Mouse (Mus musculus) liver, postnatal 0 days (tissue): ENCODE data around the gene Med24. TPM values are rescaled to one million over a fixed set of nuclear protein-coding genes. Genes with fewer than 3 reads are reported as not detected.

Source experiments
- ATAC-seq: fragments of 200-750 bp; cut with Nextera tagmentation; 2 replicates; pipeline ENCODE4 v1.8.0; 2017; ENCODE audit warnings: mild to moderate bottlenecking, moderate library complexity
- DNase-seq: peaks from one replicate; pipeline ENCODE4 v3.0.0-alpha.2; 2016
- H3K27ac ChIP-seq: fragments of 300-500 bp; sonication (generic); 2 replicates; pipeline ENCODE4 v1.5.1; 2014; ENCODE audit warnings: antibody characterized with exemption, moderate library complexity, mild to moderate bottlenecking, low read depth
- H3K27me3 ChIP-seq: fragments of 300-500 bp; sonication (generic); 2 replicates; pipeline ENCODE4 v1.6.1; 2014; ENCODE audit warnings: low read length, control low read depth, mixed read lengths; ENCODE audit not compliant: insufficient read depth
- H3K36me3 ChIP-seq: fragments of 300-500 bp; sonication (generic); replicated peaks from 2 replicates; pipeline ENCODE4 v1.6.1; 2014; ENCODE audit warnings: mild to moderate bottlenecking, control low read depth, low read length, moderate library complexity, mixed read lengths; ENCODE audit not compliant: insufficient read depth
- H3K4me1 ChIP-seq: fragments of 300-500 bp; sonication (generic); 2 replicates; pipeline ENCODE4 v1.6.1; 2014; ENCODE audit warnings: antibody characterized with exemption, mild to moderate bottlenecking, control low read depth; ENCODE audit not compliant: insufficient read depth
- H3K4me2 ChIP-seq: fragments of 300-500 bp; sonication (generic); 2 replicates; pipeline ENCODE4 v1.6.1; 2014; ENCODE audit warnings: low read depth, mild to moderate bottlenecking, low read length, moderate library complexity, mixed read lengths
- H3K4me3 ChIP-seq: fragments of 300-500 bp; sonication (generic); 2 replicates; pipeline ENCODE4 v1.5.1; 2014; ENCODE audit warnings: low read depth, low read length
- H3K9ac ChIP-seq: fragments of 300-500 bp; sonication (generic); replicated peaks from 2 replicates; pipeline ENCODE4 v1.6.1; 2014; ENCODE audit warnings: mild to moderate bottlenecking, moderate library complexity
- H3K9me3 ChIP-seq: fragments of 300-500 bp; sonication (generic); 2 replicates; pipeline ENCODE4 v1.6.1; 2016; ENCODE audit warnings: mild to moderate bottlenecking, control low read depth, low read length, mixed read lengths
- CTCF ChIP-seq: sonication (generic); IDR thresholded peaks from 2 replicates; pipeline ENCODE4 v1.5.1; 2016; ENCODE audit warnings: antibody characterized with exemption, low read depth
- EP300 ChIP-seq: IDR thresholded peaks from 2 replicates; pipeline ENCODE4 v1.6.1; 2016; ENCODE audit warnings: antibody characterized with exemption, low read depth, mild to moderate bottlenecking
- WGBS: fragments of 180-500 bp; shearing (Covaris S2); extraction: QIAGEN DNeasy Blood & Tissue Kit; methylation state at CpG from one replicate; pipeline ENCODE4 v1.1.7; 2014; ENCODE audit not compliant: insufficient replicate concordance; 5-methylcytosine and 5-hydroxymethylcytosine counted together
- polyA plus RNA-seq: library from polyadenylated mRNA; unstranded; fragments of >200 nt; fragmentation: Nextera tagmentation; extraction: Ambion mirVana; gene quantifications from 2 replicates; pipeline ENCODE4 v1.2.1, GENCODE M21; 2015

Gene Med24
- polyA plus RNA-seq, 1 experiment from 2014 or later, result 10.9 TPM

DNA sequence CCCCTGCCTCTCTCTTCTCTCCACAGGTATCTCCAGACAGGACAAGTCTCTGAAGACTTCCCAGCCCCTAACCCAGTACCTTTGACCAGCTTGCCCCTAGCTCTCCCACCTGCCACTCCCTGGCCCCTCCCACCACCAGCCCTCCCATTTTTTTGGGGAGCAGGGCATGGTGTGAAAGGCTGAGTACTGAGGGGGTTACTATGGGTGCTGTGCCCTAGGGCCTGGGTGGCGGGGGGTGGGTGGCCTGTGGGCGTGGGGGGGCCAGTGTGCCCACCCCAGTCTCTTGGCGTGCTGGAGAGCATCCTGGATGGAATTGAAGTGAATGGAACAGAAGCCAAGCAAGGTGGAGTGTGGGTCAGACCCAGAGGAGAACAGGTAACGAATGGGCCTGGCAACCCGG lies 24.0 kb upstream of the Med24 start:
- 0 out of 2 replicates have a peak, but pooled peaks cover 2% of the 10 kb centered on the region for H3K36me3 ChIP-seq
- H3K4me1 ChIP-seq, result peaks cover 78% of the 10 kb centered on the region
- DNase-seq (no peak), ATAC-seq (no peak)
- no peaks in the 10 kb centered on the region for H3K27me3 ChIP-seq
- no peak overlapping the region for H3K4me2 ChIP-seq
- no peak for TF ChIP-seq CTCF
- TF ChIP-seq EP300, result no peak
- no peak overlapping the region for H3K9ac ChIP-seq
- WGBS, result 88% methylated on average over 5 of the region's 5 CpGs
- no peak overlapping the region for H3K27ac ChIP-seq
- H3K4me3 ChIP-seq, result no peak overlapping the region
- no peaks in the 10 kb centered on the region for H3K9me3 ChIP-seq

DNA sequence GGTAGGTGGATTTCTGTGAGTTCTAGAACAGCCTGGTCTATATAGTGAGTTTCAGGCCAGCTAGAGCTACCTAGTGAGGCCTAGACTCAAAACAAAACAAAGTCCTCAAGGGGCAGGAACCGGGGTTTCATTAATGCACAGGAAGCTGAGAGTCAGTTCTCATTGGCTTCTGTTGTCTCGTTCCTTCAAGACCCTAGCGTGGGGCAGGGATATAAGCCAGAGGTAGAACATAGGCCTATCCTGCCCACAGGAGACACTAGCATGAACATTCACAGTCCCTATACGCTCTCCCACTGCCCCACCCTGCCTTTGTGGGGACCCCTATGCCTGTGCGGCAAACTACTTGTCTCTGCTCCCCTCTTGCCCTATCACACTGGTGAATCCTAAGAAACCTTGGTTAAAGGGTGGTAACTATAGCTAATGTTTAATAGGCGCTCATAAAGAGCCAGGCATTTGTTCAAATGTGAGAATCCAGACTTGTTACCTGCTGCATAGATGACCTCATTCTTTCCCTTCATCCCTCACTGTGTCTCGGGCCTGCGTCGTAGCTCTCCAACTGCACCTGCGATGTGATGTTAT lies 23.4 kb upstream of the Med24 start:
- H3K27ac ChIP-seq, result peak overlapping the region; percentile 25; the same call in 1 of the 2 replicates
- H3K4me2 ChIP-seq, result no peak overlapping the region
- no peak for TF ChIP-seq CTCF
- peaks cover 84% of the 10 kb centered on the region for H3K4me1 ChIP-seq
- ATAC-seq (no peak), DNase-seq (no peak)
- no peaks in the 10 kb centered on the region for H3K9me3 ChIP-seq
- WGBS, result 78% methylated on average over 10 of the region's 10 CpGs
- H3K4me3 ChIP-seq, result no peak overlapping the region
- 0 out of 2 replicates have a peak, but pooled peaks cover 1% of the 10 kb centered on the region for H3K36me3 ChIP-seq
- no peaks in the 10 kb centered on the region for H3K27me3 ChIP-seq
- H3K9ac ChIP-seq, result no peak overlapping the region; the same call in 1 of the 2 replicates

DNA sequence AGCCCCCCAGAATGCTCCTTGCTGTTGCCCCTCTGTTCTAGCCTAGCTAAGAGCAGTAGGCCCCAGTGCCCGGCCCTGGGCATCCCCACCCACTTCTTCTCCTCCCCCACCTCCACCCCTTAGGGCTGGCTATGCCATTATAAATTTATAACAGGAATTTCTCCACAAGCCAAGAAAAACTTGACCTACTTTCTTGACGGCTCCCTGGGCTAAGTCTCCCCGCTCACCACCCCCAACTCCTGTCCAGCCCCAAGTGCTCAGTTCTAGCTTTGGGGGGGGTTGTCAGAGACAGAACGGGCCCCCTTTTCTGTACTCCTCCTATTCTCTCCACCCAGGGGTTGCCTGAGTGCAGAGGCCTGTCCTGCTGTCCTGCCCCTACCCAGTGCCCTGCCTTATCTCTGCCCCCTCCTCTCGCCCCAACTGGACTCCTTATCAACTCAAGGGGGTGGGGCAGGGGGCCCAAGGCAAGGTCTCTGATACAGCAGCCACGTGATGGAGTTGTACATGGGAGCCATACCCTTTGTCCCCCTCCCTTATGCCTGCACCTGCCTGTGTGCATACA lies 22.1 kb upstream of the Med24 start:
- Histone ChIP-seq H3K36me3 (no peaks in the 10 kb centered on the region), H3K4me3 (peak overlapping the region; percentile 7; the same call in 1 of the 2 replicates), H3K9ac (peak overlapping the region; percentile 54), H3K9me3 (no peaks in the 10 kb centered on the region), H3K27me3 (no peaks in the 10 kb centered on the region), H3K27ac (peak overlapping the region; percentile 44), H3K4me1 (peaks cover 94% of the 10 kb centered on the region), H3K4me2 (peak overlapping the region; percentile 45)
- TF ChIP-seq EP300, result no peak
- TF ChIP-seq CTCF, result no peak
- 0 out of 2 replicates have a peak, but pooled peaks have one; percentile 1 for ATAC-seq
- peak; percentile 38 for DNase-seq
- WGBS, result 28% methylated on average over 6 of the region's 6 CpGs

DNA sequence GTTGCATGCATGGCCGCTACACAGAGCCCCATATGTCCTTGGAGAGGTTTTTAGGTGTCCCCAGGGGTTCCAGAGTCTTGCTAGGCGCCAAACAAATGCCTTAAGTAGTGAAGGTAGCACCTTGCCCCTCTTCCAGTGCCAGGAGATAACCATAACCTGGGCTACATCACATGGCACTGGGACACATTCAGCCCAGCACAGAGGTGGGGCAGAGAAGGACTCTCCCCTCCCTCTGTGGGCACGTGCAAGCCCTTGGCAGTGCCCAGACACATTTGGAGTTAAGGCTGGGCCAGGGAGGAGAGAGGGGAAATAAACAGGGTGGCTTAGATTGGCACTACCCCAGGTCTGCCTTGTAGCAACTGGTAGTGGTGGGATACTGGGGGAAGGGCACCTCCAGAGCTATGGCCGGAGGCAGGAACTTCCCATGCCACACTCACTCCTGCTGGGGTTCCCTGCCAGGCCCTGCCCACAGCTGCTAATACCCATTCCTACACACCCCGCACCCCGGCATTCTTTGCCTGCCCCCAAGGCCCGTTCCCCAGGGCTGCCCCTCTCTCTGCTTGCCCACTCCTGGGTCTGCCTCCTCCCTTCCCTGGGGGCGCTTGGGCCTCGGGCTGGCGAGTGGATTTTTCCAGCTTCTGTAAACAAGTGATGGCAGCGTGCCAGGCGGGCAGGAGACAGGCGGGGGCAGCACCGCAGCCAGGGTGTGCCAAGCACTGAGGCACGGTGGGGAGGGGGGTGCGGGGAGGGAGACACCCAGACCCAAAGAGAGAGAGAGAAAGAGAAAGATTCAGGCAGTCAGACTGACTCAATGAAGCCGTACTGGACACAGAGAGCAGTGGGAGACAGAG lies 21.3 kb upstream of the Med24 start:
- Histone ChIP-seq H3K4me1 (peaks cover 92% of the 10 kb centered on the region), H3K4me3 (no peak overlapping the region), H3K27me3 (no peaks in the 10 kb centered on the region), H3K36me3 (no peaks in the 10 kb centered on the region), H3K4me2 (peak overlapping the region; percentile 45), H3K9ac (peak overlapping the region; percentile 54), H3K9me3 (no peaks in the 10 kb centered on the region), H3K27ac (peak overlapping the region; percentile 44)
- TF ChIP-seq CTCF (no peak), EP300 (no peak)
- DNase-seq (peak; percentile 71), ATAC-seq (no peak)
- WGBS, result 28% methylated on average over 16 of the region's 17 CpGs

DNA sequence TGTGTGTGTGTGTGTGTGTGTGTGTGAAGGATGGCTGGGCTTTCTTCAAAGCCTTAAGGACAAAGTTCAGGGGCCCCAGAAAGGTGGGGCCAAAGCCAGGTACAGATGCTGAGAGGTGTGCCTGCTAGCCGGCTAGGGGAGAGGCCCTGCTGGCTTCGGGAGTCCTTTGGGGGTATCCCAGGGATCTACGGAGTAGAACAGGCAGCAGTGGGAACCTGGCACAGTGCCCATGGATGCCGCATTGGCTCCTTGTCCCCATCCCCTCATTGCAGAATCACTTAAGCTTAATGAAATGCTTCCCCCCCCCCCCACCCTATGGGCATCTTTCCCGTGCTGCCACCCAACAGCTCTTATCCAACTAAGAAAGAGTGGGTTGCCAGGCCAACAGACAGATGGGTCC lies 20.5 kb upstream of the Med24 start:
- no peaks in the 10 kb centered on the region for H3K36me3 ChIP-seq
- H3K9me3 ChIP-seq, result no peaks in the 10 kb centered on the region
- ATAC-seq (no peak), DNase-seq (no peak)
- no peak overlapping the region for H3K27ac ChIP-seq
- 73% methylated on average over 5 of the region's 5 CpGs for WGBS
- peaks cover 86% of the 10 kb centered on the region for H3K4me1 ChIP-seq
- no peaks in the 10 kb centered on the region for H3K27me3 ChIP-seq
- no peak overlapping the region for H3K9ac ChIP-seq
- TF ChIP-seq CTCF (no peak), EP300 (no peak)
- no peak overlapping the region for H3K4me3 ChIP-seq
- no peak overlapping the region for H3K4me2 ChIP-seq
